Mouse (Mus musculus): ENCODE results near the gene Nr3c2.
A peak's percentile ranks its signal among the peaks of the same experiment; 100 is the strongest.

The Nr3c2 gene

GRCm38 (mm10) chr8:76899411-76900154, at the start of gene Nr3c2:
Gene Nr3c2 (plus strand): TSS chr8:76899442.
- peak; percentile 34 for DNase-seq (ENCODE audit: low read depth, low spot score)

GRCm38 (mm10) chr8:76858534-76858933, 40.7 kb upstream of the Nr3c2 start:
- DNase-seq (ENCODE audit: low read depth, low spot score), result no peak

GRCm38 (mm10) chr8:76859709-76860108, 39.5 kb upstream of the Nr3c2 start:
- DNase-seq (ENCODE audit: low read depth, low spot score), result no peak

GRCm38 (mm10) chr8:76863066-76863465, 36.2 kb upstream of the Nr3c2 start:
- no peak for DNase-seq (ENCODE audit: low read depth, low spot score)

- no peak for DNase-seq (ENCODE audit: low read depth, low spot score)
These were observed 22.4 kb upstream of the Nr3c2 start for GRCm38 (mm10) chr8:76876809-76877208.

GRCm38 (mm10) chr8:76897050-76897449, 2.2 kb upstream of the Nr3c2 start:
- DNase-seq (ENCODE audit: low read depth, low spot score), result peak; percentile 17

GRCm38 (mm10) chr8:76898721-76899410, 376 bp upstream of the Nr3c2 start:
- DNase-seq (ENCODE audit: low read depth, low spot score), result peak; percentile 79

GRCm38 (mm10) chr8:76900155-76901141, 1.2 kb downstream of the Nr3c2 start:
- peak; percentile 23 for DNase-seq (ENCODE audit: low read depth, low spot score)

- DNase-seq (ENCODE audit: low read depth, low spot score), result peak; percentile 91
These were observed 2.4 kb downstream of the Nr3c2 start for GRCm38 (mm10) chr8:76901430-76902204.

- DNase-seq (ENCODE audit: low read depth, low spot score), result no peak
These were observed 3.2 kb downstream of the Nr3c2 start for GRCm38 (mm10) chr8:76902205-76903078.

- DNase-seq (ENCODE audit: low read depth, low spot score), result no peak
These were observed 12.0 kb downstream of the Nr3c2 start for GRCm38 (mm10) chr8:76911206-76911605.

- no peak for DNase-seq (ENCODE audit: low read depth, low spot score)
These were observed 13.4 kb downstream of the Nr3c2 start for GRCm38 (mm10) chr8:76912678-76913077.

GRCm38 (mm10) chr8:76913207-76913606, 14.0 kb downstream of the Nr3c2 start:
- no peak for DNase-seq (ENCODE audit: low read depth, low spot score)

- DNase-seq (ENCODE audit: low read depth, low spot score), result no peak
These were observed 16.0 kb downstream of the Nr3c2 start for GRCm38 (mm10) chr8:76915260-76915659.

- DNase-seq (ENCODE audit: low read depth, low spot score), result no peak
These were observed 20.3 kb downstream of the Nr3c2 start for GRCm38 (mm10) chr8:76919546-76919945.

GRCm38 (mm10) chr8:76924150-76924549, 24.9 kb downstream of the Nr3c2 start:
- no peak for DNase-seq (ENCODE audit: low read depth, low spot score)

GRCm38 (mm10) chr8:76928326-76928725, 29.1 kb downstream of the Nr3c2 start:
- no peak for DNase-seq (ENCODE audit: low read depth, low spot score)

- DNase-seq (ENCODE audit: low read depth, low spot score), result no peak
These were observed 29.6 kb downstream of the Nr3c2 start for GRCm38 (mm10) chr8:76928808-76929207.

- DNase-seq (ENCODE audit: low read depth, low spot score), result no peak
These were observed 65.8 kb downstream of the Nr3c2 start for GRCm38 (mm10) chr8:76965046-76965445.

GRCm38 (mm10) chr8:76971187-76971586, 71.9 kb downstream of the Nr3c2 start:
- DNase-seq (ENCODE audit: low read depth, low spot score), result no peak
